Mouse (Mus musculus): ENCODE results near the gene Rasef. TPM values are rescaled to one million over a fixed set of nuclear protein-coding genes. Genes with fewer than 3 reads are reported as not detected.

Gene Rasef
- total RNA-seq, 4 experiments from 2014 or later = 0.07 TPM; not detected in 3

Other genes starting within 250 kb of the Rasef start
- gene Gm11238, start 183.1 kb downstream of the Rasef start, total RNA-seq (2022) = not detected
- not detected for gene Gm11237, start 168.0 kb downstream of the Rasef start, total RNA-seq (2022)
- gene Gm11236, start 152.9 kb downstream of the Rasef start, total RNA-seq (2022) = not detected
- gene Gm11239, start 122.6 kb downstream of the Rasef start, total RNA-seq (2022) = not detected
- not detected for gene Gm428, start 107.5 kb downstream of the Rasef start, total RNA-seq (2022)
- not detected for gene Gm11758, start 85.3 kb upstream of the Rasef start, total RNA-seq (2022)
- gene Gm11757, start 100.1 kb upstream of the Rasef start, total RNA-seq (2022) = not detected
- gene Gm13871, start 115.0 kb upstream of the Rasef start, total RNA-seq (2022) = not detected
- gene Gm11756, start 129.8 kb upstream of the Rasef start, total RNA-seq (2022) = not detected
- gene 2310002L09Rik, start 159.9 kb upstream of the Rasef start, total RNA-seq (2022) = not detected
- gene Frmd3, start 222.4 kb upstream of the Rasef start, total RNA-seq (2022) = 1 to 10 TPM; 3.4 to 4.3 (median 3.7) TPM